Mouse (Mus musculus): Measurements from ENCODE around the gene Rpn1. TPM values are rescaled to one million over a fixed set of nuclear protein-coding genes. Genes with fewer than 3 reads are reported as not detected.

Gene Rpn1
- polyA plus RNA-seq, 1 experiment from 2014 or later, result 274 TPM

GRCm38 (mm10) chr6:88047853-88048252, 36.4 kb upstream of the Rpn1 start:
- Histone ChIP-seq H3K4me1 (replicated peaks; ENCODE audit: control insufficient read depth, insufficient read depth, low read length) (peaks cover 7% of the 10 kb centered on the region), H3K36me3 (ENCODE audit: control insufficient read depth, insufficient read depth, low read length) (no peaks in the 10 kb centered on the region), H3K4me2 (ENCODE audit: low read depth, low read length, severe bottlenecking) (no peak overlapping the region), H3K27me3 (ENCODE audit: control insufficient read depth, insufficient read depth, low read length) (no peaks in the 10 kb centered on the region), H3K27ac (ENCODE audit: low read depth, low read length) (no peak overlapping the region), H3K4me3 (ENCODE audit: low read depth, low read length) (no peak overlapping the region), H3K9ac (ENCODE audit: low read length) (no peak overlapping the region), H3K9me3 (ENCODE audit: control insufficient read depth, low read length) (no peaks in the 10 kb centered on the region)
- no peak for ATAC-seq (replicated peaks; ENCODE audit: low FRiP score)
- no peak for DNase-seq (ENCODE audit: low spot score)
- 80% methylated on average over 5 of the region's 5 CpGs for WGBS

GRCm38 (mm10) chr6:88049008-88049407, 35.3 kb upstream of the Rpn1 start:
- ATAC-seq (replicated peaks; ENCODE audit: low FRiP score) (no peak), DNase-seq (ENCODE audit: low spot score) (no peak)
- Histone ChIP-seq H3K9me3 (ENCODE audit: control insufficient read depth, low read length) (no peaks in the 10 kb centered on the region), H3K36me3 (ENCODE audit: control insufficient read depth, insufficient read depth, low read length) (no peaks in the 10 kb centered on the region), H3K27ac (ENCODE audit: low read depth, low read length) (no peak overlapping the region), H3K9ac (ENCODE audit: low read length) (no peak overlapping the region), H3K4me2 (ENCODE audit: low read depth, low read length, severe bottlenecking) (no peak overlapping the region), H3K4me3 (ENCODE audit: low read depth, low read length) (no peak overlapping the region), H3K27me3 (ENCODE audit: control insufficient read depth, insufficient read depth, low read length) (no peaks in the 10 kb centered on the region), H3K4me1 (replicated peaks; ENCODE audit: control insufficient read depth, insufficient read depth, low read length) (peaks cover 3% of the 10 kb centered on the region)
- WGBS, result 81% methylated on average over 6 of the region's 6 CpGs

- H3K9me3 ChIP-seq (ENCODE audit: control insufficient read depth, low read length), result no peaks in the 10 kb centered on the region
- ATAC-seq (replicated peaks; ENCODE audit: low FRiP score) (no peak), DNase-seq (ENCODE audit: low spot score) (no peak)
- no peaks in the 10 kb centered on the region for H3K27me3 ChIP-seq (ENCODE audit: control insufficient read depth, insufficient read depth, low read length)
- no peak overlapping the region for H3K9ac ChIP-seq (ENCODE audit: low read length)
- H3K4me1 ChIP-seq (replicated peaks; ENCODE audit: control insufficient read depth, insufficient read depth, low read length), result no peaks in the 10 kb centered on the region
- H3K36me3 ChIP-seq (ENCODE audit: control insufficient read depth, insufficient read depth, low read length), result no peaks in the 10 kb centered on the region
- H3K4me2 ChIP-seq (ENCODE audit: low read depth, low read length, severe bottlenecking), result no peak overlapping the region
- no peak overlapping the region for H3K27ac ChIP-seq (ENCODE audit: low read depth, low read length)
- WGBS, result 94% methylated on average over 5 of the region's 5 CpGs
- H3K4me3 ChIP-seq (ENCODE audit: low read depth, low read length), result no peak overlapping the region
Observed at GRCm38 (mm10) chr6:88051206-88051605, 33.1 kb upstream of the Rpn1 start.

GRCm38 (mm10) chr6:88053228-88054080, 30.8 kb upstream of the Rpn1 start:
- 77% methylated on average over 11 of the region's 11 CpGs for WGBS
- DNase-seq (ENCODE audit: low spot score), result no peak
- H3K4me3 ChIP-seq (ENCODE audit: low read depth, low read length), result no peak overlapping the region
- H3K9ac ChIP-seq (ENCODE audit: low read length), result no peak overlapping the region
- no peak overlapping the region for H3K4me2 ChIP-seq (ENCODE audit: low read depth, low read length, severe bottlenecking)
- no peaks in the 10 kb centered on the region for H3K4me1 ChIP-seq (replicated peaks; ENCODE audit: control insufficient read depth, insufficient read depth, low read length)
- no peaks in the 10 kb centered on the region for H3K36me3 ChIP-seq (ENCODE audit: control insufficient read depth, insufficient read depth, low read length)
- no peak overlapping the region for H3K27ac ChIP-seq (ENCODE audit: low read depth, low read length)
- no peaks in the 10 kb centered on the region for H3K9me3 ChIP-seq (ENCODE audit: control insufficient read depth, low read length)
- ATAC-seq (replicated peaks; ENCODE audit: low FRiP score), result no peak
- no peaks in the 10 kb centered on the region for H3K27me3 ChIP-seq (ENCODE audit: control insufficient read depth, insufficient read depth, low read length)

GRCm38 (mm10) chr6:88054081-88054835, 30.0 kb upstream of the Rpn1 start:
- Histone ChIP-seq H3K4me1 (replicated peaks; ENCODE audit: control insufficient read depth, insufficient read depth, low read length) (no peaks in the 10 kb centered on the region), H3K4me2 (ENCODE audit: low read depth, low read length, severe bottlenecking) (no peak overlapping the region), H3K9me3 (ENCODE audit: control insufficient read depth, low read length) (no peaks in the 10 kb centered on the region), H3K27ac (ENCODE audit: low read depth, low read length) (no peak overlapping the region), H3K36me3 (ENCODE audit: control insufficient read depth, insufficient read depth, low read length) (no peaks in the 10 kb centered on the region), H3K27me3 (ENCODE audit: control insufficient read depth, insufficient read depth, low read length) (no peaks in the 10 kb centered on the region), H3K9ac (ENCODE audit: low read length) (no peak overlapping the region), H3K4me3 (ENCODE audit: low read depth, low read length) (no peak overlapping the region)
- ATAC-seq (replicated peaks; ENCODE audit: low FRiP score) (no peak), DNase-seq (ENCODE audit: low spot score) (no peak)
- WGBS, result 74% methylated on average over 9 of the region's 9 CpGs

- WGBS, result 80% methylated on average over 5 of the region's 5 CpGs
- Histone ChIP-seq H3K36me3 (ENCODE audit: control insufficient read depth, insufficient read depth, low read length) (no peaks in the 10 kb centered on the region), H3K9ac (ENCODE audit: low read length) (no peak overlapping the region), H3K27ac (ENCODE audit: low read depth, low read length) (no peak overlapping the region), H3K4me3 (ENCODE audit: low read depth, low read length) (no peak overlapping the region), H3K4me1 (replicated peaks; ENCODE audit: control insufficient read depth, insufficient read depth, low read length) (no peaks in the 10 kb centered on the region), H3K4me2 (ENCODE audit: low read depth, low read length, severe bottlenecking) (no peak overlapping the region), H3K9me3 (ENCODE audit: control insufficient read depth, low read length) (no peaks in the 10 kb centered on the region), H3K27me3 (ENCODE audit: control insufficient read depth, insufficient read depth, low read length) (no peaks in the 10 kb centered on the region)
- DNase-seq (ENCODE audit: low spot score) (no peak), ATAC-seq (replicated peaks; ENCODE audit: low FRiP score) (no peak)
Observed at GRCm38 (mm10) chr6:88055663-88056062, 28.6 kb upstream of the Rpn1 start.

GRCm38 (mm10) chr6:88056866-88057265, 27.4 kb upstream of the Rpn1 start:
- DNase-seq (ENCODE audit: low spot score), result no peak
- Histone ChIP-seq H3K27me3 (ENCODE audit: control insufficient read depth, insufficient read depth, low read length) (no peaks in the 10 kb centered on the region), H3K4me1 (replicated peaks; ENCODE audit: control insufficient read depth, insufficient read depth, low read length) (no peaks in the 10 kb centered on the region), H3K27ac (ENCODE audit: low read depth, low read length) (no peak overlapping the region), H3K4me3 (ENCODE audit: low read depth, low read length) (no peak overlapping the region), H3K4me2 (ENCODE audit: low read depth, low read length, severe bottlenecking) (no peak overlapping the region), H3K36me3 (ENCODE audit: control insufficient read depth, insufficient read depth, low read length) (no peaks in the 10 kb centered on the region), H3K9me3 (ENCODE audit: control insufficient read depth, low read length) (no peaks in the 10 kb centered on the region), H3K9ac (ENCODE audit: low read length) (no peak overlapping the region)
- no peak for ATAC-seq (replicated peaks; ENCODE audit: low FRiP score)
- WGBS, result 95% methylated on average over 5 of the region's 5 CpGs

GRCm38 (mm10) chr6:88059903-88060302, 24.4 kb upstream of the Rpn1 start:
- WGBS, result 81% methylated on average over 5 of the region's 5 CpGs

More at GRCm38 (mm10) chr6:88059903-88060302, 24.4 kb upstream of the Rpn1 start:
- Histone ChIP-seq H3K4me3 (ENCODE audit: low read depth, low read length) (no peak overlapping the region), H3K4me1 (replicated peaks; ENCODE audit: control insufficient read depth, insufficient read depth, low read length) (no peaks in the 10 kb centered on the region), H3K27ac (ENCODE audit: low read depth, low read length) (no peak overlapping the region), H3K9ac (ENCODE audit: low read length) (no peak overlapping the region), H3K4me2 (ENCODE audit: low read depth, low read length, severe bottlenecking) (no peak overlapping the region), H3K9me3 (ENCODE audit: control insufficient read depth, low read length) (no peaks in the 10 kb centered on the region), H3K36me3 (ENCODE audit: control insufficient read depth, insufficient read depth, low read length) (no peaks in the 10 kb centered on the region), H3K27me3 (ENCODE audit: control insufficient read depth, insufficient read depth, low read length) (no peaks in the 10 kb centered on the region)
- ATAC-seq (replicated peaks; ENCODE audit: low FRiP score) (no peak), DNase-seq (ENCODE audit: low spot score) (no peak)
